Mouse (Mus musculus) CH12.LX (cell line): ENCODE measurements around the gene Npl. TPM values are rescaled to one million over a fixed set of nuclear protein-coding genes. Genes with fewer than 3 reads are reported as not detected.

Experiments used
- DNase-seq: peaks from one replicate; pipeline ENCODE4 v3.0.0-alpha.2; 2013; ENCODE audit errors: extremely low read depth
- H3K27ac ChIP-seq: 2 replicates; pipeline ENCODE4 v1.5.1; 2012; ENCODE audit warnings: low read depth, mild to moderate bottlenecking, control low read depth, moderate library complexity; ENCODE audit not compliant: insufficient read depth
- H3K27me3 ChIP-seq: replicated peaks from 2 replicates; pipeline ENCODE3; 2012; ENCODE audit warnings: inconsistent platforms
- H3K36me3 ChIP-seq, 2 experiments: replicated peaks in 1 of 2; 2 replicates each; pipeline versions ENCODE3 to v1.6.1; 2012; ENCODE audit warnings: inconsistent platforms in 1 of 2, low read length in 1 of 2, mild to moderate bottlenecking in 1 of 2, mixed read lengths in 1 of 2, moderate library complexity in 1 of 2; ENCODE audit not compliant: control insufficient read depth in 1 of 2, insufficient read depth in 1 of 2
- H3K4me1 ChIP-seq, 2 experiments: 2 replicates each; pipeline ENCODE4 v1.6.1; 2012; ENCODE audit warnings: inconsistent platforms in 1 of 2, moderate library complexity in 1 of 2; ENCODE audit not compliant: insufficient read depth in 2 of 2, control insufficient read depth in 1 of 2
- H3K4me2 ChIP-seq: 2 replicates; pipeline ENCODE4 v1.6.1; 2012; ENCODE audit warnings: low read depth, mild to moderate bottlenecking, control low read depth; ENCODE audit not compliant: poor library complexity, insufficient read depth, severe bottlenecking
- H3K4me3 ChIP-seq, 3 experiments: fragments of 150-350 bp in 1 of 3; sonication (generic) in 1 of 3; replicated peaks in 1 of 3; 2 replicates each; pipeline versions ENCODE3 to v1.5.1; 2011 to 2012; ENCODE audit warnings: low read depth in 2 of 3, low read length in 2 of 3, mild to moderate bottlenecking in 2 of 3, moderate library complexity in 2 of 3, control low read depth in 1 of 3, improper control_type of control experiment in 1 of 3, inconsistent platforms in 1 of 3, mixed read lengths in 1 of 3; ENCODE audit not compliant: poor library complexity in 1 of 3
- H3K79me2 ChIP-seq: replicated peaks from 2 replicates; pipeline ENCODE4 v1.6.1; 2012; ENCODE audit warnings: mild to moderate bottlenecking, moderate library complexity; ENCODE audit not compliant: control insufficient read depth, poor library complexity, insufficient read depth, severe bottlenecking; ENCODE audit errors: extremely low read depth
- H3K9ac ChIP-seq: 2 replicates; pipeline ENCODE4 v1.6.1; 2012; ENCODE audit warnings: low read depth, mild to moderate bottlenecking, control low read depth, moderate library complexity; ENCODE audit not compliant: insufficient read depth
- H3K9me3 ChIP-seq: replicated peaks from 2 replicates; pipeline ENCODE3; 2012; ENCODE audit warnings: low read length, inconsistent platforms, mixed read lengths
- CTCF ChIP-seq, 2 experiments: IDR thresholded peaks in 1 of 2; conservative IDR thresholded peaks in 1 of 2; 2 replicates each; pipeline ENCODE4 v1.5.1; 2011 to 2012; ENCODE audit warnings: low read depth in 2 of 2, low read length in 2 of 2, improper control_type of control experiment in 1 of 2, inconsistent platforms in 1 of 2, mild to moderate bottlenecking in 1 of 2, moderate library complexity in 1 of 2
- E2F4 ChIP-seq: IDR thresholded peaks from 2 replicates; pipeline ENCODE4 v1.6.1; 2011; ENCODE audit warnings: low read depth, low read length, improper control_type of control experiment; ENCODE audit not compliant: insufficient replicate concordance
- ETS1 ChIP-seq: conservative IDR thresholded peaks from 2 replicates; pipeline ENCODE4 v1.6.1; 2012; ENCODE audit warnings: low read depth, mild to moderate bottlenecking, inconsistent platforms, low read length, improper control_type of control experiment, moderate library complexity
- JUN ChIP-seq: IDR thresholded peaks from 2 replicates; pipeline ENCODE4 v1.6.1; 2011; ENCODE audit warnings: low read depth, mild to moderate bottlenecking, low read length, improper control_type of control experiment, moderate library complexity; ENCODE audit not compliant: insufficient read depth
- KAT2A ChIP-seq: IDR thresholded peaks from 2 replicates; pipeline ENCODE4 v1.6.1; 2012; ENCODE audit warnings: low read length, improper control_type of control experiment, inconsistent platforms; ENCODE audit not compliant: insufficient replicate concordance
- MAZ ChIP-seq: IDR thresholded peaks from 2 replicates; pipeline ENCODE4 v1.6.1; 2012; ENCODE audit warnings: low read depth, mild to moderate bottlenecking, inconsistent platforms, low read length, improper control_type of control experiment, moderate library complexity
- MYC ChIP-seq: IDR thresholded peaks from 2 replicates; pipeline ENCODE4 v1.6.1; 2011; ENCODE audit warnings: low read depth, mild to moderate bottlenecking, improper control_type of control experiment, low read length
- NELFE ChIP-seq: IDR thresholded peaks from 2 replicates; pipeline ENCODE4 v1.6.1; 2011; ENCODE audit warnings: low read depth, low read length, improper control_type of control experiment
- PAX5 ChIP-seq: IDR thresholded peaks from 2 replicates; pipeline ENCODE4 v1.6.1; 2012; ENCODE audit warnings: low read length, inconsistent platforms, mixed read lengths
- POLR2A ChIP-seq: IDR thresholded peaks from 2 replicates; pipeline ENCODE4 v1.6.1; 2011; ENCODE audit warnings: low read depth, mild to moderate bottlenecking, improper control_type of control experiment, low read length
- RAD21 ChIP-seq: IDR thresholded peaks from 2 replicates; pipeline ENCODE4 v1.6.1; 2011; ENCODE audit warnings: low read depth, mild to moderate bottlenecking, low read length, improper control_type of control experiment, moderate library complexity
- RCOR1 ChIP-seq: conservative IDR thresholded peaks from 2 replicates; pipeline ENCODE4 v1.6.1; 2012; ENCODE audit warnings: low read depth, mild to moderate bottlenecking, inconsistent platforms, low read length, improper control_type of control experiment
- SIN3A ChIP-seq: IDR thresholded peaks from 2 replicates; pipeline ENCODE4 v1.6.1; 2012; ENCODE audit warnings: low read length, improper control_type of control experiment, inconsistent platforms
- SMC3 ChIP-seq: IDR thresholded peaks from 2 replicates; pipeline ENCODE4 v1.6.1; 2011; ENCODE audit warnings: low read depth, low read length, improper control_type of control experiment
- UBTF ChIP-seq: IDR thresholded peaks from 2 replicates; pipeline ENCODE4 v1.6.1; 2012; ENCODE audit warnings: low read depth, mild to moderate bottlenecking, inconsistent platforms, low read length, improper control_type of control experiment, moderate library complexity
- ZC3H11A ChIP-seq: IDR thresholded peaks from 2 replicates; pipeline ENCODE4 v1.6.1; 2012; ENCODE audit warnings: low read depth, mild to moderate bottlenecking, inconsistent platforms, low read length, improper control_type of control experiment
- ZKSCAN1 ChIP-seq: IDR thresholded peaks from 2 replicates; pipeline ENCODE4 v1.6.1; 2012; ENCODE audit warnings: low read depth, inconsistent platforms, low read length, improper control_type of control experiment, borderline replicate concordance
- ZMIZ1 ChIP-seq: IDR thresholded peaks from 2 replicates; pipeline ENCODE4 v1.6.1; 2012; ENCODE audit warnings: low read depth, mild to moderate bottlenecking, inconsistent platforms, low read length, improper control_type of control experiment
- ZNF384 ChIP-seq: IDR thresholded peaks from 2 replicates; pipeline ENCODE4 v1.6.1; 2012; ENCODE audit warnings: low read depth, low read length, improper control_type of control experiment, inconsistent platforms
- dilution Hi-C: fragments of 300-500 bp; cut with MboI; formaldehyde crosslinking; loops from 2 replicates; pipeline ENCODE4 v1.14.3; 2020; ENCODE audit warnings: low sequenced_read_pairs; ENCODE audit not compliant: extremely low pct_unique_long_range_greater_than_20kb, extremely low pct_ligation_motif_present
- in situ Hi-C: fragments of 300-500 bp; cut with MboI; formaldehyde crosslinking; loops from 3 replicates; pipeline ENCODE4 v1.14.3; 2019; ENCODE audit warnings: low sequenced_read_pairs, low pct_ligation_motif_present, low pct_unique_long_range_greater_than_20kb, mixed read lengths
- polyA plus RNA-seq: library from polyadenylated mRNA; unstranded; fragments of >175 nt; gene quantifications from 2 replicates; pipeline ENCODE4 v1.2.1, GENCODE M21; 2012; ENCODE audit warnings: low read depth; ENCODE audit not compliant: insufficient read length
- total RNA-seq, 2 experiments: library from RNA; depleted of rRNA; stranded (reverse); fragments of 300-350 nt in 1 of 2; fragments of >200 nt in 1 of 2; gene quantifications; 2 replicates each; pipeline ENCODE4 v1.2.3; 2012 to 2014

The Npl gene
- total and polyA plus RNA-seq, 3 experiments, result 0.08 TPM; not detected in 2

GRCm38 (mm10) chr1:153560805-153561204 is 11.0 kb upstream of the Npl start:
- no peak for TF ChIP-seq PAX5
- TF ChIP-seq KAT2A, result no peak
- TF ChIP-seq ZKSCAN1, result no peak
- TF ChIP-seq POLR2A, result no peak
- no peak for TF ChIP-seq UBTF
- no peak for TF ChIP-seq JUN
- no peak for TF ChIP-seq SIN3A
- no peak for TF ChIP-seq MYC
- Histone ChIP-seq H3K27me3 (no peaks in the 10 kb centered on the region), H3K4me2 (no peak overlapping the region), H3K9ac (no peak overlapping the region), H3K4me3 (no peak overlapping the region), H3K79me2 (no peaks in the 10 kb centered on the region), H3K4me1 (peaks cover 6 to 14% of the 10 kb centered on the region in 2 experiments), H3K9me3 (no peaks in the 10 kb centered on the region), H3K36me3 (no peaks in the 10 kb centered on the region), H3K27ac (no peak overlapping the region)
- in situ Hi-C loops, result no loop called here
- DNase-seq, result no peak
- dilution Hi-C loops, result no loop called here

- Histone ChIP-seq H3K79me2 (no peaks in the 10 kb centered on the region), H3K4me2 (no peak overlapping the region), H3K9me3 (no peaks in the 10 kb centered on the region), H3K36me3 (no peaks in the 10 kb centered on the region), H3K4me1 (peaks cover 3 to 10% of the 10 kb centered on the region in 2 experiments; a peak in 3 of 4 replicates), H3K9ac (no peak overlapping the region), H3K4me3 (no peak overlapping the region), H3K27ac (no peak overlapping the region), H3K27me3 (no peaks in the 10 kb centered on the region)
- TF ChIP-seq SIN3A, result no peak
- TF ChIP-seq ZNF384, result no peak
- in situ Hi-C loops, result loop anchor here (5.0 kb wide), 2 partner anchors 188 to 248 kb away; partner anchors contain the start of gene Rnasel
- DNase-seq, result no peak
- dilution Hi-C loops, result no loop called here
These were observed 9.9 kb upstream of the Npl start for GRCm38 (mm10) chr1:153559701-153560100.

- Histone ChIP-seq H3K4me3 (no peak overlapping the region), H3K9me3 (no peaks in the 10 kb centered on the region)
- peak; percentile 40; the same call in 1 of the 2 replicates for TF ChIP-seq RCOR1
- peak; percentile 91 for TF ChIP-seq RAD21
- no peak for TF ChIP-seq ETS1
- peak; percentile 87 for TF ChIP-seq ZC3H11A
- peak; percentile 12 for TF ChIP-seq ZNF384
- TF ChIP-seq E2F4, result no peak
- peak; percentile 41; the same call in 1 of the 2 replicates for TF ChIP-seq NELFE
- peak; percentile 45 to 93; a peak in 3 of 4 replicates for TF ChIP-seq CTCF (conservative IDR thresholded peaks at IDR 0.05 in 1 of 2, IDR thresholded peaks at IDR 0.05 in 1 of 2; ENCODE audit: low read depth in 2 of 2, low read length in 2 of 2)
- no peak for TF ChIP-seq ZMIZ1
- TF ChIP-seq MAZ, result no peak
- TF ChIP-seq SMC3, result peak; percentile 96
- TF ChIP-seq, all 38 proteins: peak for 7
- peaks cover 3 to 8% of the 10 kb centered on the region in 2 experiments; a peak in 3 of 4 replicates for H3K4me1 ChIP-seq
- no peaks in the 10 kb centered on the region for H3K27me3 ChIP-seq
- no peaks in the 10 kb centered on the region for H3K79me2 ChIP-seq
- peak; percentile 86 for DNase-seq
- H3K4me2 ChIP-seq, result no peak overlapping the region
- in situ Hi-C loops (loop anchor here (5.0 kb wide), 2 partner anchors 188 to 248 kb away; partner anchors contain the start of gene Rnasel), dilution Hi-C loops (no loop called here)
- H3K9ac ChIP-seq, result no peak overlapping the region
- H3K27ac ChIP-seq, result no peak overlapping the region
- no peaks in the 10 kb centered on the region for H3K36me3 ChIP-seq
These were observed 9.3 kb upstream of the Npl start for GRCm38 (mm10) chr1:153559126-153559647.
